Mouse (Mus musculus) brain, embryonic 18.5 days (tissue): ENCODE results near the gene Syndig1l.

ENCODE experiments used
- DNase-seq: peaks from one replicate; pipeline ENCODE4 v3.0.0-alpha.2; 2012; ENCODE audit warnings: low read depth, low spot score

Syndig1l gene

GRCm38 (mm10) chr12:84674666-84675526 lies 23.7 kb downstream of the Syndig1l start:
- no peak for DNase-seq

GRCm38 (mm10) chr12:84671646-84672045 lies 27.0 kb downstream of the Syndig1l start:
- no peak for DNase-seq

- DNase-seq, result no peak
Observed at GRCm38 (mm10) chr12:84670555-84670954, 28.1 kb downstream of the Syndig1l start.

GRCm38 (mm10) chr12:84653912-84654311 lies 44.7 kb downstream of the Syndig1l start:
- DNase-seq, result peak; percentile 16

- DNase-seq, result no peak
Observed at GRCm38 (mm10) chr12:84650234-84650633, 48.4 kb downstream of the Syndig1l start.

- no peak for DNase-seq
Observed at GRCm38 (mm10) chr12:84640654-84641053, 58.0 kb downstream of the Syndig1l start, which contains the start of gene Vrtn. Vrtn (plus strand) TSS chr12:84641019.

- DNase-seq, result no peak
Observed at GRCm38 (mm10) chr12:84640253-84640652, 58.4 kb downstream of the Syndig1l start.

- DNase-seq, result no peak
Observed at GRCm38 (mm10) chr12:84631867-84632266, 66.8 kb downstream of the Syndig1l start.
